Mouse (Mus musculus): ENCODE results near the gene Sycp2l. TPM values are rescaled to one million over a fixed set of nuclear protein-coding genes. Genes with fewer than 3 reads are reported as not detected.
"Not testable (repeated sequence)": the region's sequence is repeated elsewhere in the genome, so short reads cannot be mapped to it uniquely, and the experiment has no call there.

Sycp2l gene
- total RNA-seq, 2 experiments from 2014 or later, result 0.49 TPM; not detected in 1

DNA sequence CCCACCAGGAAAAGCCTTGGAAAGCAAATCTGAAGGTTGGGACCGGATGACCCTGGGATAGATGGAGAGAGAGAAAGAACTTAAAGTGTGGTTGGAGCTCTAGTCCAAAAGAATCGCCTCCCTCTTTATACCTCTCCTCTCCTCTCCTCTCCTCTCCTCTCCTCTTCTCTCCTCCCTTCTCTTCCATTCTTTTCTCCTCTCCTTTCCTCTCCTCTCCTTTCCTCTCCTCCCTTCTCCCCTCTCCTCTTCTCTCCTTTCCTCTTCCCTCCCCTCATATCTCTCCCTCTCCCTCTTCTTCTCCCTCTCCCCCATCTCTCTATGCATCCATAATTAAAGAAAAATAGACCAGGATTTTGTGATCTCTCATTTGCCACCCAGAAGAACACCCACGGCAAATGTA lies 3.2 kb upstream of the Sycp2l start, which contains the start of gene Gcm2:
Gene Gcm2, minus strand, starts transcription at position 101 of the 400 bp plus-strand sequence.
- intact Hi-C loops (cut with DNase I), result no loop called here
- no peak for DNase-seq (ENCODE audit: extremely low spot score in 1 of 2, low spot score in 2 of 2)

DNA sequence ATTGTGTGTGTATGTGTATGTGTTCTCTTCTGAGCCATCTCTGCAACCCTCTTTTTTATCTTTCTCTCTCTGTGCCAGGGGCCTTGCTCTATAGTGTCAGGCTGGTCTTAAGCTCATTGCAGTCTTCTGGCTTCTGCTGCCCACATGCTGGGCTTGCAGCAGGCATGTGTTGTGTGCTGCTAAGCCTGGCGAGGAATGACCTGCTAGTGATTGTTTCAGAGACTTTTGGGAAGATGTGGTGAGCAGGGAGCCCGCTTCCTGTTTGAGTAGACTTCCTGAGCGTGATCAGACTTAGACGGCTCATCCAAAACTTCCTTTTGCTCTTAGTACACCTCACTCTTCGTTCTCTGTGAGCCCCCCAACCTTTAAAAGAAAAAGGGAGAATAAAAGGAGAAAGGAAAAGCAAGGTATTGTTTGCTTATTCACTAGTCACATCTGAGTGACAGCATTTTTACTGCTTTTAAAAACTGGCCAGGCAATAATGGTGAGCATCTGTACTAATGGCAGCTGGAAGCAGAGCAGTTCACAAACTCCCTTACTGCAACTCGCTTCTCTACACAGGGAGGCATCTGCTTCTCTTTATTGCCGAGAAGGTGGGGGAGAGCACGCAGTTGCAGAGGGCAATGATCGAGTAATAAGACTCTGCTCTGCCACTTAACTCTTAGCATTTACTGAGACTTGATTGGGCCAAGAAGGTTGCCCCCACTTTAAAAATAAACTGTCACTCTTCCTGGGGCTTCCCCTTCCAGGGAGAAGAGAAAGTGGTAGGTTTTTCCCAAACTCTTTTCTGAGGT lies 5.2 kb downstream of the Sycp2l start:
- DNase-seq (ENCODE audit: extremely low spot score in 1 of 2, low spot score in 2 of 2), result no peak
- intact Hi-C loops (cut with DNase I), result no loop called here

DNA sequence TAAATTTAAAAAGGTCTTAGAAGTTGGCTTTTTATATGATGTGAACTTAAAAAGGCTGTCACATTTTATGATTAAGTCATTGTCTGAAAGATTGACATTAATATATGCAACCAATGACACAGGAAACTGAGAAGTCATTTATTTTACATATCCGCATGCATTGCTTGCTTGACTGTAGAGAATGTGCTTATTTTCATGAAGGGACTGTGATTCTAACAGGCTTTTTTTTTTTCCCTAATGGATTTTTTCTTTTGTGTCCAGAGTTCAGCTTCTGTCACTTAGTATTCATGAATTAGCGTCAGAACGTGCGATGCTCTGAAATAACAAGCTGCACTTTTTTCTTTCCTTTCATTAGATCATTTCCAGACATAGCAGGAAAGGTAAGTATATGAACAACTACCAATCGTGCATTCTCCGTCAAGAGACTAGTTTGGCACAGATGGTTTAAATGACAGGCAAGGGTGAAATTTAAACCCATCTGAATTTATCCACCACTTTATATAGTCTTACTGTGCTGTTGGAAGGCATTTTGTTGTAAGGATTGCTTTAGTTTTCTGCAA lies 9.6 kb downstream of the Sycp2l start:
- intact Hi-C loops (cut with DNase I), result no loop called here
- no peak for DNase-seq (ENCODE audit: extremely low spot score in 1 of 2, low spot score in 2 of 2)

DNA sequence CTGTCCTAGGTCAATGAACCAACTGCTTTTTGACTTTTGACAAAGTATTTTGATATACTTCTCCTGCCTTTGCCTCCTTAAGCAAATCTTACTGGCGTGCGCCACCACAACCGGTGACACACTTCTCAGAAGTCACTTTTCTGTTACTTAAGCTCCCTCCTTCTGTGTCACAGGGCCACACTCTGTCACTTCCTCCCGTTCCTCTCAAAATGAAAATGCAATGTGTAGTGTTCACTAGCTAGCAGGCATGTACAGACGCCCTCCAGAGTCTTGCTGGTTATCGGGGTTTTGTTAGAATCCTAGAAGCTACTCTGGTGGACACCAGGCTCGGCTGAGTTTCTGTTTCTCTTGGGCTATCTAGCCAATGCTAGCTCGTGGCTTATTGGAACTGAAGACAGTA lies 14.2 kb downstream of the Sycp2l start:
- intact Hi-C loops (cut with DNase I), result no loop called here
- DNase-seq (ENCODE audit: extremely low spot score in 1 of 2, low spot score in 2 of 2), result no peak

DNA sequence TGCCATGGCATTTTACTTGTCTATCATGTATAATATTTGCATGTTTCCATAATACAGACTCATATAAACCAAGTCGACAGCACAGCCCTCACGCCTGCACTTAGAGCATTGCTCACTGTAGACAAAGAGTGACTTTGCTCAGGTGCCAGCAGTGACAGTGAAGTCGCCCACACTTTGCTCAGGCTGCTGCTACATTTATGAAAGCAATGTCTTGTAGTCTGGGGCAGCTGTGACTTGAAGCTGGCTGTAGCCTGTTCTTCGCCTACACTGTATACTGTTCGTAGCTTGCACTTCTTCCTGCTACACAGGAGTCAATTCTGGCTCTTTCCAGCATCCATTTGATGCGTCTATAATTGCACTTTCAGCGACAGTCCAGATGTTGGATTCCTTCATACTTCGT lies 15.0 kb downstream of the Sycp2l start:
- intact Hi-C loops (cut with DNase I), result no loop called here
- no peak for DNase-seq (ENCODE audit: extremely low spot score in 1 of 2, low spot score in 2 of 2)

DNA sequence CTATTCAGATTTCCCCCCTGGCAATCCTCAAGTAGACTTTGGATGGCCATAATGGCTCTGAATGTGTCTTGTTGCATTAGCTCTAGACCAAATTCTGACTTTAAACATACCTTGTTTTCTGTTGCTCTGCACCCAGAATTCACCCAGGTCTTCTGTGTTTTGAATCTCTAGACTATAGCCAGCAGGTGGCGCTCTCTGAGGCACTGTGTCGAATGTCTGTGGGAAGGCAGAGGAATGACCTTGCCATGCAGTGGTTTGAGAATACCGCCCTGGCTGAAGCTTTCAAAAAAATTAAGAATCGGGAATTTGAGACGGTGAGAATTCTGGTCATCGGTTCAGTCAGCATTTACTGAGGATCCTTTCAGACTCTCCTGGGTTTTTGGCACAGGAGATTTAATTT lies 20.8 kb downstream of the Sycp2l start:
- peak; percentile 8 to 64 for DNase-seq (ENCODE audit: extremely low spot score in 1 of 2, low spot score in 2 of 2)
- intact Hi-C loops (cut with DNase I), result loop anchor here (5.0 kb wide), 2 partner anchors 43 to 102 kb away; no protein-coding TSS in a partner anchor

DNA sequence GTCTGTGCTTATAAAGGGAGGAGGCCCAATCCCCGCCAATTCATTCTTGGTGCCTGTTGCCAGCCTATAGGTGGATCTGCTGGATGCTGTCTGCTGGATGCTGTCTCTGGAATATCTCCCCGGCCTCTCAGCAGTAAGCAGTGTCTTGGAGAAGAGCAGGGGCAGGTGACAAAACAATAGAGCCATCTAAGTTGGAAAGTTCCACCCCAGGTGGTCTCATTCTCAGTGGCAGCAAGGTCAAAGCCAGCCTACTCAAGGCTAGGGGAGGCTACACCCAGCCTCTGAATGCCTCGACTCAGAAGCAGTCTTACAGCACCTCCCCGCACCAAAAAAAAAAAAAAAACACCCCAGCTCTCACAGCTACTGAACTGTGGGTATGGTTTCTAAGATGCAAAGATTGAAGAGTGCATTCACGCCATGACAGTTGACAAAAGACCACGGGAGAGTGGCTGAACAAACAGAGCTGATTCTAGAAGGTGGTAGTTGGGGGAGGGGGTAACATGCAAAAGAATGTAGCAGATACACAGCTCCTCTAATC lies 31.4 kb downstream of the Sycp2l start:
- intact Hi-C loops (cut with DNase I), result no loop called here
- DNase-seq (ENCODE audit: extremely low spot score in 1 of 2, low spot score in 2 of 2), result no peak

DNA sequence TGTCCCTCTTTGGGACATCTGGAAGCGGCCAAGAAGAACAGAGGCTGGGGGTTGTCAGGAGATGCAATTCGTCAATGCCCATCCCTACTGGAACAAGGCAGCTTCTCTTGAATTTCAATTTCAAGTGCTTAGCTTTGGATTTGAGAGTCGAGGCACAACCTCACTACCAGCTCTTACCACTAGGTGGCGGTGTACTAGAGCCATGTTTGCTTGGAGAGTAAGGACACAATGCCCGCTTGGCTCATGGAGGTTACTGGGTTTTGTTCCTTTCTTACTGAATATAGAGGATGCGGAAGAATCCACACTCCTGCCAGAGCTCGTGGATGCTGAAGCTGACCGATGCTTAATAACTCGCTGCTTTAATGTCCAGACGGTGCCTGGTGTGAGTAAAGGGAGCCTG lies 32.2 kb downstream of the Sycp2l start:
- intact Hi-C loops (cut with DNase I), result no loop called here
- DNase-seq (ENCODE audit: extremely low spot score in 1 of 2, low spot score in 2 of 2), result peak; percentile 31 to 46

DNA sequence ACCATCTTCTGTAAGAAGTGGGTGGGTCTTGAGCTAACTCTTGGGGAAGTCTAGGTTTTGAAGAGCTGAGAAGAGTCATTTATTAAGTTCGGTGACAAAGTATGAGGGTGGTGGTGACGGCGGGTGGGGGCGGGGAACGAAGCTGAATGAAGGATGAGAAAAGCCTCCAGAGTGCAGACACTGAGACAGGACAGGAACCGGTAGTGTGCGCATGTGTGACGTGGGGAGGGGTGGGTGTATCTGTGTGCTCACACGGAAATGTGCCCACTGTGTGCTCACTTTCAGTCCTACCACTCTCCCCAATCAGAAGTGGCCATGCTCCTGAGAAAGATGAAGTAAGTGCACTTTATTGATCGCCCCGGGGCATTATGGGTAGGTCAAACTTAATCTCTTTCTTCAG lies 39.0 kb downstream of the Sycp2l start:
- intact Hi-C loops (cut with DNase I), result loop anchor here (10.0 kb wide), 1 partner anchor 422 kb away; no protein-coding TSS in a partner anchor

DNA sequence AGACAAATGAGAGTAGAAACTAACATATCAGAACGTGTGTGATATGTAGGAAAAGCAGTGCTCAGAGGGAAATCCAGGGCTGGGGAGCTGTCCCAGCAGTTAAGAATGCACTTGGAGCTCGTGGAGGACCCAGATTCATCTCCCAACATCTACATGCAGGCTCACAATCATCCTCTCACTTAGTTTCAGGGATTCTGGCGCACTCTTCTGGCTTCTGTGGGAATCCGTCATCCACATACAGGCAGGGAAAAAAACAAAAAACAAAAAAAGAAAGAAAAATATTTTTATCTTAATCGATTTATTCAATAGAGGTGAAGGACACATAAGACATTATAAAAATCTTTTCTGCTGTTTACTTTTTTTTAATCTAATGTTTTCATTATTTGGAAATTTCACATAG lies 44.3 kb downstream of the Sycp2l start:
- no peak for DNase-seq (ENCODE audit: extremely low spot score in 1 of 2, low spot score in 2 of 2)
- intact Hi-C loops (cut with DNase I), result loop anchor here (10.0 kb wide), 1 partner anchor 416 kb away; no protein-coding TSS in a partner anchor

More for the DNA sequence above, 39.0 kb downstream of the Sycp2l start:
- DNase-seq (ENCODE audit: extremely low spot score in 1 of 2, low spot score in 2 of 2), result no peak

DNA sequence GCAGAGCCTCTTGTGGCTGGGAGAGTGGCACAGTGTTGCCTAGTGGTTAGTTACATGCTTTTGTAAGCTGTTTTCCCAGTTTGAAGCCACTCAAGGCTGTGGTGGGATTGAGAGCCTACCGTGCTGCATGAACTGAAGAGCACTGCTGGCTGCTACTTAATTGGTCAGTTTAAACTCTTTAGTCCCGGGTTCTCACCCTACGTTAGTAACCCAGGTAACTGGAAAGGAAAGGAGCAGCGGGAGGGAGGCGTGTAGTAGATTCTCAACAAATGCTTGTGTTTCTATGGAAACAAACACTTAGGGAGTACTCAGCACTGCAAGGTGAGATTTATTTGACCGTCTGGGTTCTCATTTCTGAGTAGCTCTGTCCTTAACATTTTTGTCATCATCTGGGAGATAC lies 73.8 kb downstream of the Sycp2l start:
- intact Hi-C loops (cut with DNase I), result no loop called here
- DNase-seq (ENCODE audit: extremely low spot score in 1 of 2, low spot score in 2 of 2), result no peak

DNA sequence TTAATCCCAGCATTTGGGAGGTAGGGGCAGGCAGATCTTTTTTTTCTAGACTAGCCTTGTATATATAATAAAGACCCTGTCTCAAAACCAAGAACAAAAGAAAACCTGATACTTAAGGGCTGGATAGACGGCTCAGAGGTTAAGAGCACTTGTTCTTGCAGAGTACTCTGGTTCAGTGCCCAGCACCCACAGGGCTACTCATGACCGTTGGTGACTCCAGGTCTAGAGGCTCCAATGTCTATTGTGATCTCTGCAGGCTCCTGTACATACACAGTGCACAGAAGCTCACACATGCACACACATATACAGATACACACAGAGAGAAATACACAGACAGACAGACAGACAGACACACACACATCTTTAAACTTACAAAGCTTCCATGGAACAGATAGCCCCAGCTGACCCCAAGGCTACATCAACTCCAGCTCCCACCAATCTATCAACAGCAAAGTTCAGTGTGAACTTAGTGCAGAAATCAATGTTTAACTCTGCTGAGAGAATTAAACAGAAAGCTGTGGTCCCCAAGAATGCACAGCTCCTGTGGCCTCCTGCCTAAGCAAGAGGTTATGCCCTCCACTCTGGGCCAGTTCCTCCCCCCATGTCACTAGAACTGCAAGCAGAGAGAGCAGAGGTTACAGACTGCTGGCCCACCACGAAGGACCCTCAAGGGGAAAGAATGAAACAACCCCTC lies 81.7 kb downstream of the Sycp2l start:
- no peak for DNase-seq (ENCODE audit: extremely low spot score in 1 of 2, low spot score in 2 of 2)
- intact Hi-C loops (cut with DNase I), result no loop called here

DNA sequence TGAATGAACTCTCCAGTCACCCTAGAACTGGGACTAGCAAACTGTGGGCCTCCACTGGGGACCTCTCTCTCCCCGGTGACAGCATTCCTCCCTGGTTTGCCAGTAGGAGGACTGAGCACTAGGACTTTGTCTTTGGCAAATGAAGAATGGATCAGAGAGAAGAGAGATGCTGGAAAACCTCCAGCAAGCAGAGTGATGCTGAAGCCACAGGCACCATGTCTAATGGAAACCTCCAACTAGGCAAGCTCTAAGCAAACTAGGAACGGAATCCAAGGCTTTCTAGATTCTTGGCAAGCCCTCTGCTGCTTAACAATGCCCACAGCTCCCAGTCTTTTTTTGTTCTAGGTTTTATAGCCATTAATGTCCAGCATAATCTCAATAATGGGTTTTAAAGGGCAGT lies 86.8 kb downstream of the Sycp2l start:
- intact Hi-C loops (cut with DNase I), result no loop called here
- peak in 1 of 2 experiments; percentile 58 for DNase-seq (ENCODE audit: extremely low spot score in 1 of 2, low spot score in 2 of 2)

DNA sequence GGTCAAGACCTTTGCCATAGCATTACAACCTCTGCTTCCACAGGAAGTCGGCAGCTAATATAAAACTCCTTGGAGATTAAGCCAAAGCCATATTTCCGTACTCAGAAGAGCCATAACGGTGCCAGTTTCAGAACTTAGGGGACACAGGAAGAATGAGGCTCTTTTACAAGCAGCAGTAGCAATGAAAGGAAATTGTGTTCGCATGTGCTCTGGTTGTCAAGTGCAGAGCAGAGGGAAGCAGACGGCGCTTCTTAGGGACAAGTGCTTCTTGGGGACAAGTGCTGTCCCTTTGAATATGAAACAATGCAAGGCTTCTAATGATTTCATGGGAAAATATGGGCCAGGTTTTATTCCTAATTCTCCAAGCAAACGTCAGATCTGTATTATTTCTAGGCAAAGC lies 89.2 kb downstream of the Sycp2l start:
- intact Hi-C loops (cut with DNase I), result no loop called here

DNA sequence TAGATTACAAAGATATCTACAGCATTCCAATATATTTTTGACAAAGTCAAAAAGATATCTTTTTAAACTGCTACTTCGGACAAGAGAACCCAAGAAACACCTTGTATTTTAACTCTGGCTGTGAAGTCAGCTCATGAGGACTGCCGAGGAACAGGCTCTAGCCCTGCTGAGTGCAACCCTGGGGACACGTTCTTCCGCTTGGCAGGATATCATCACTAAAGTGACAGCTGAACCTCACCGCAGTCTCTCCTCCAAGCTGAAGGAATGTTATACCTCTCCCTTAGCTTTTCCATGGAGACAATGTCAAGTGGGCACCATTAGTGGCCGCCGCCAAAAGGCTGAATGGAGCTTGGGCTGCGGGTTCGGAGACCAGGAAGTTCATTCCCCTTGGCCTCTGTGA lies 89.6 kb downstream of the Sycp2l start:
- intact Hi-C loops (cut with DNase I), result no loop called here
- DNase-seq (ENCODE audit: extremely low spot score in 1 of 2, low spot score in 2 of 2), result no peak

More for the DNA sequence above, 89.2 kb downstream of the Sycp2l start:
- peak in 1 of 2 experiments; percentile 38 for DNase-seq (ENCODE audit: extremely low spot score in 1 of 2, low spot score in 2 of 2)

DNA sequence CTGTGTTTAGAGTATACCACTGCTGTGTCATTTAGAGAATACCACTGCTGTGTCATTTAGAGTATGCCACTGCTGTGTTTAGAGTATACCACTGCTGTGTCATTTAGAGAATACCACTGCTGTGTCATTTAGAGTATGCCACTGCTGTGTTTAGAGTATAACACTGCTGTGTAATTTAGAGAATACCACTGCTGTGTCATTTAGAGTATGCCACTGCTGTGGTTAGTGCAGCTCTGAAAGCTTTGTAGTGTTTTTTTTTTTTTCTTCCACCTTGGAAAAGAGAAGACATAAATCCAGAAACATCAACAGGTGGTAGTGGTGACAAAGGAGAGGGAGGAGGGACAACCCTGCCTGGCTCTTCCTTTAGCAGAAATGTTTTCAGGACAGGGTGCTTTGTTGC lies 91.5 kb downstream of the Sycp2l start:
- DNase-seq (ENCODE audit: extremely low spot score in 1 of 2, low spot score in 2 of 2); intact Hi-C loops (cut with DNase I): not testable (repeated sequence)

DNA sequence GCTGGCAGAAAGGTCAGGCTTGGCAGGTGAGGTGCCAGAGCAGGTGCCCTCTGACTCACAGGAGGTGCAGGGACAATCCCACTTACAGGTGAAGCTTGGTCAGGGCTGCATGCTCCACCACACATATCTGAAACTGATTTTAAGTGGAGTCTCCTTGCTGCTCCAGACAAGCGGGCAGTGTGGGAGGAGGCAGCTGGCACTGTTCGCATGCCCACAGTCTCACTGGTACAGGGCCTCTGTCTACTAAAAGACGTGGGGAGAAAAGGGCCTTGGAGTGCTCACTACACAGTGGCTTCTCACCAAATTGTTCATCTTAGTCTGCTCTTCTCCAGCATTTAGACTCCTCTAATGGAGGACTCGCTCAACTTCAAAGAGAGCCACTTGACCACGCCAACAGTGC lies 92.1 kb downstream of the Sycp2l start:
- DNase-seq (ENCODE audit: extremely low spot score in 1 of 2, low spot score in 2 of 2), result no peak
- intact Hi-C loops (cut with DNase I), result no loop called here

DNA sequence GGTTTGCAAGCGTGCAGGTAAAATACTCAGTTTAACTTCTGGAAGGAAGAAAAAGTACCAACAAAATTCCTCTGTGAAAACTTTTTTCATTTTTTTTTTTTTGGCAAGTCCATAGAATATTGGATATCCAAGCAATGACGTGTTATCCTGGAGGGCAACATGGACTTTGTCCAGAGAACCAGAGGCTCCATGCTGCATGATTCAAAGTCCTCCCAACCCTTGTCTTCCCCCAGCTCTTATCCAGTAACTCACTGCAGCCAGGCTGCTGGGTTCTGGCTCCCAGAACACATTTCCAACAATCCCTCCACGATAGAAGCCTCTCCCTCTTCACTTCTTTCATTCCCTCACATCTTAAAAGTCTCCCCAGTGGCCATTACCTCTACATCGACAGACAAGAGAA lies 97.2 kb downstream of the Sycp2l start:
- DNase-seq (ENCODE audit: extremely low spot score in 1 of 2, low spot score in 2 of 2), result no peak
- intact Hi-C loops (cut with DNase I), result no loop called here

DNA sequence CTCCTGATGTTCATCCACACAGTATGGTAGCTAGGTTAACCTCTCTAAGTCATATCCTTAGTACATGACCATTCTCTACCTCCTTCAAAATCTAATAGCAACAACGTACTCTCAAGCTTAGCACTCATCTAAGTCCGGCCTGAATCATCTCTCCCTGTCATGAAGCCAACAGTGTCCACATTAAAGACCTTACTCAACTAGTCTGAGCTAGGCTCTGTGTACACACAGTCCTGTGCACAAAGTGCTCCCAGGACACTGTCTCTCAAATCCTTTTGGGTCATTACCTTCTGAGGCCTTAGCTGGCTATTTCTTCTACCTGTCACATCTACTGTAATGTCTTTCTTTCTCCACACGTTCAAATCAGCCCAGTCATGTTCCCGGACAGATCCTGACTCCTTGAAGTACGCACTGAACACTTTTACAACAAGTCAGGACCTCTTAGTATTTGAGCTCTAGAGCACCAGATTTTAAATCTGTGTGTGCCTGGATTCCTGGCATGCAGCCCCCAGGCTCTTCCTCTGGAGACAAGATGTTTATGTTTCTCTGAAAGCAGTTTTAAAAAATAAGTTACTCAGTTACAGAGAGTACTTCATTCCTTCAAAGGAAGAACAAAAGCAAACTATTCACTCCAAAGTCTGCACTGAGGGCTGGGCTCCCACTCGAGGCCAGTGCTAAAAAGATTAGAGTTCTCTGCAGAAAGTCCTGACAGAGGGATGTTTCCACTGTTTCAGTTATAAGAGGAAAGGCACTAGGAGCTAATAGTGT lies 98.6 kb downstream of the Sycp2l start:
- no peak for DNase-seq (ENCODE audit: extremely low spot score in 1 of 2, low spot score in 2 of 2)
- intact Hi-C loops (cut with DNase I), result no loop called here
